Mouse (Mus musculus): ENCODE data around the gene Strada.
"Not testable (repeated sequence)": the region's sequence is repeated elsewhere in the genome, so short reads cannot be mapped to it uniquely, and the experiment has no call there.

The Strada gene

GRCm38 (mm10) chr11:106156257-106156656, 45.7 kb downstream of the Strada start:
- no peak for DNase-seq (ENCODE audit: low spot score)

GRCm38 (mm10) chr11:106155761-106156160, 46.2 kb downstream of the Strada start:
- DNase-seq (ENCODE audit: low spot score): no peak

- no peak for DNase-seq (ENCODE audit: low spot score)
Measured at GRCm38 (mm10) chr11:106154770-106155169, 47.2 kb downstream of the Strada start.

DNA sequence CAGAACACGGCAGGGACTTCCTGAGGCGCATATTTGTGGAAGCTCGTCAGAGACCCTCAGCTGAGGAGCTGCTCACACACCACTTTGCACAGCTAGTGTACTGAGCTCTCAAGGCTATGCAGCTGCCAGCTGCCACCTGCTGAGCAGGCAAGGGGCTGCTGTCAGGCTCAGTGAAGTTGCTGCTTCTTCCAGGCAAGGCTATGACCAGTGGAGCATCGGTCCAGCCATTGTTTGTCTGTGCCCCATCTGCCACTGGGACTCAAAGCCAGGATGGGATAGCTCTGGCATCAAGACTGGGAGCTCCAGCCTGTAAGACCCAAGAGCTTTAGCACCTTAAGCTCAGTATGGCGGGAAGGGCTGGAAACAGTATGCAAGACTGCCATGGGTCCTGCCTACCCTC, 47.9 kb downstream of the Strada start:
- DNase-seq (ENCODE audit: low spot score): no peak

- no peak for DNase-seq (ENCODE audit: low spot score)
Measured at GRCm38 (mm10) chr11:106152132-106152531, 49.8 kb downstream of the Strada start.

- no peak for DNase-seq (ENCODE audit: low spot score)
Measured at GRCm38 (mm10) chr11:106151219-106151618, 50.7 kb downstream of the Strada start.

DNA sequence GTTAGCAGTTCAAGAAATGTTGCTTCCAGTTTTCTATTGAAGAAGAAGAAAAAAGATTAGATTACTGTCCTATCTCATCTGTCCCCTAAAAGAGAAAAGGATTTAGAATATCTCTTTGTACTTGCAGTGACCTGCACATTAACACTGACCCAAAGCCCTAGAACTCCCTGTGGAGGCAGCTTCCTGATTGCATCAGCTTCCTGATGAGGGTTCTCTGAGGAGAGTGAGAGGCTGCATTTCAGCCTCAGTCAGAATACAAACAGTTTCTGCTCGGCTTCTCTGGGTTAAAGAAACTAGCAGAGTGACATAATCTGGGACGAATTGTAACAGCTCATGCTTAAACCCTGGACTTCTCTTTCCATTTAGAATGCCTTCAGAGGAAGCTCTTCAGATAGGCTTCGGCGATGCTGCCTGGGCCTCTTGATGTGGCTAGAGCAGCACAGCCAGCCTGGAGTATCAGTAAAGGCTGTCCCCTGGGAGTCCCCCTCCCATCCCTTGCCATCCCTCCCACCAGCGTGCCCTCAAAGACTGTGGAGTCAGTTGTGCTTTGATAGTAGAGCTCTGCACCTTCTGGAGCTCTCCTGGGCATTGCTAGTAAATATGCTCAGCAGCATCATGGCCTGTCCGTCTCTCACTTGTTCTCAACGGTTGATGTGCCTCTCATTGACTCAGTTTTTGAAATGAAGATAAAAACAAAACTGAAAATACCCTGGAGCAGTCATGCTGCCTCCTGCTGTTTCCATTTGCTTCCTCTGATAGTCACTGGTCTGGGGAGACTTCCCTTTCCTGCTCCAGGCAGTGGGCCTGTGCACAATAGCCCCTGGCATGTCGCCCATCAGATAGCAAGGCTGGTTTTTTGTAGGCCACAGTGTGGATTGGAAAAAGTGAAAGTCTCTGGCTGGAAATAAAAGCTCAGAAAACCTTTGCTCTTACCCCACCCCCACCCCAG, 67.1 kb downstream of the Strada start:
- DNase-seq (ENCODE audit: low spot score): peak; percentile 54

DNA sequence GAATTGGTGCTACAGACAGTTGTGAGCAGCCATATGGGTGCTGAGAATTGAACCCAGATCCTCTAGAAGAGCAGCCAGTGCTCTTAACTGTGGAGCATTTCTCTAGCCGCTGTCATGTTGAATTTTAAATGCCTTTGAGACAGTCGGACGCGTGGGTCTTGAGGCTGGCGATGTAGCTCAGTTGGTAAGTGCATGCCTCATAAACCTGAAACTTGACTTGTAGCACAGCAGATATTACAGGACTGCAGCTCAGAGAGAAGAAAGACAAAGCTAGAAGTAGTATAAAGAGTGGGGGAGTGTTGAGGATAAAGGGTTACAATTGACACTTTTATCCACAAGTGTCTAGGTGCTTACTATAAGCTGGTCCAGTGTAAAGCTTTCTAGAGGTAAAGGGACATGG, 69.5 kb downstream of the Strada start:
- no peak for DNase-seq (ENCODE audit: low spot score)

- DNase-seq (ENCODE audit: low spot score): no peak
Measured at GRCm38 (mm10) chr11:106129477-106129876, 72.5 kb downstream of the Strada start.

- DNase-seq (ENCODE audit: low spot score): not testable (repeated sequence)
Measured at GRCm38 (mm10) chr11:106126727-106127373, 75.1 kb downstream of the Strada start.

DNA sequence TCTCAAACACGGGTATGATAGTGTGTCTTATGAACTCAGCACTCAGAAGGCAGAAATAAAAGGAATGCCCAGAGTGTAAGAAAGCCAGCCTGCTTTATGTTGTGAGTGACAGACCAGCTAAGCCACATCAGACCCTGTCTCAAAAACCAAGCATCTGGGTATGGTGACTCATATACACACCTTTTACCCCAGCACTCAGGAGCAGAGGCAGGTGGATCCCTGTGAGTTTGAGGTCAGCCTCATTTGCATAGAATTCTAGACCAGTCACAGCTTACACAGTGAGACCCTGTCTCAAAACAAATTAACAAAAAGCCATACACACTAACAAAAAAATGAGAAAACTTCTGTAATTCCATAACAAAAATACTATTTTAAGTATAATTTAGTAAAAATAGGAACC, 76.1 kb downstream of the Strada start:
- no peak for DNase-seq (ENCODE audit: low spot score)

DNA sequence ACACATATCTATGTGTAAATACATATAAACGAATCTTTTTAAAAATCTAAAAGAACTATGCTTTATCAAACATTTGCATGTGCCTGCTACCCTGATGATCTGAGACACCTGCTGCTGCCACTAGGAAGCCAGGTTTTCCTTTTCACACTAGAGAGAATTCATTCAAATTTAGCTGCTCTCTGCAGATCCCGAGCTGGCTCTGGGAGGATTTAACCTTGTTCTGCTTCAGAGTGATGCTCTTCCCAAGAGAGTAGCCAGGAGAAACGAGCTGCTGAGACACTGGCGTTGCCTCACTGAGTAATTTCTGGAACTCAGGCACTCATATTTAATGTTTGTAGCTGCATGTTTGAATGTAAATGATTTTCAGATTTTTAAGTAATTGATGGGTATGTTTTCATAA, 77.2 kb downstream of the Strada start:
- DNase-seq (ENCODE audit: low spot score): no peak

GRCm38 (mm10) chr11:106122736-106123135, 79.2 kb downstream of the Strada start:
- no peak for DNase-seq (ENCODE audit: low spot score)

DNA sequence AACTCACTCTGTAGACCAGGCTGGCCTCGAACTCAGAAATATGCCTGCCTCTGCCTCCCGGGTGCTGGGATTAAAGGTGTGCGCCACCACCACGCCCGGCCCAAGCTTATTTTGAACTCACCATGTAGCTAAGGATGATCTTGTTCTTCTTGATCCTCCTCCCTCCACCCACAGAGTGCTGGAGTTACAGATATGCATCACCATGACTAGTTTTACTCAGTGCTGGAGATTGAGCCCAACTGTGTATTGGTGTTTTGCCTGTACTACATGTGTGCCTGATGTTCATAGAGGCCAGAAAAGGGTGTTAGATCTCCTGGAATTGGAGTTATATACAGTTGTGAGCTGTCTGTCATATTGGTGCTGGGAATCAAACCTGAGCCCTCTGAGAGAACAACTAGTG, 79.7 kb downstream of the Strada start:
- no peak for DNase-seq (ENCODE audit: low spot score)

All from ovary, postnatal 10 days (tissue).